9 mouse cellular contexts compared by ENCODE assay signal in the genomic region with DNA sequence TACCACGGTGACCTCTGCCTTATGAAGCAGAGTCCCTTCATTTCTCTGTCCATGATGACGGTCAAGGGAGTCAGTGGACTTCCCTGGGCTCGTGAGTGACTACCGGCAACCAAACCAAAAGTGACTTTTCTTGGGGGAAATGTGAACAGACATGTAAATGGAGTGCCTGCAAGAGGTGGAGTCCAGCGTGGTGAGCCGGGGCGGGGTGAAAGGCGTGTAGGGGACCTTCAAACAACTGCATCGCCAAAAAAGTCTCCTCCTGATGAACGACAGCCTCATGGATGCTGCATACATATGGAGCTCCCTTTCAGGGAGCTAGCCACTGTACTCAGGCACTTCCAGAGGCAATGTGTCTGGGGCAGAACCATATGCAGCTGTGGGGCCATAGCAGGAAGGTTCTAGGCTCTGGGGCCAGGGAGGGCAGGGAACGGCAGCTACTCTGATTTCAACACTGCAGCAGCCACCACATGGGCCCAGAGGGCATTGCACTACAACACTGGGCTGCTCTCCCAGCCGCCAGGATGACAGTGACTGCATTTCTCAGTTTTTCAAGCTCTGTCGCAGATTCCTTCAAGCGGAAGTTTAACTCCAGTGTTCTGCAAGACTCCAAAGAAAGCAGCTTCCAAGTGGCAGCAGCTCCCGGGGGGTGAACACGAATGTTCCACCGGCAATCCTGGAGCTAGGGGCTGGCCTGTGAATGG. TPM values are rescaled to one million over a fixed set of nuclear protein-coding genes. Genes with fewer than 3 reads are reported as not detected.
DNase-seq lines count a peak whose midpoint lies in the region; ATAC-seq and TF ChIP-seq lines count a peak whose summit lies in the region.
"Had no signal": no experiment of that assay in that cellular context is flagged by ENCODE, and none has a peak within 500 bp of the region (broad histone marks: within the 10 kb centered on the region; RNA-seq: fewer than 3 reads in every experiment).

No protein-coding gene starts in this region.

- H3K27ac ChIP-seq in gastrocnemius, adult 2 months, result peak overlapping the region; percentile 89
- no peak overlapping the region; the same call in 1 of the 2 replicates for H3K27ac ChIP-seq in midbrain, postnatal 0 days (ENCODE audit: low read depth, low read length)
- no peak overlapping the region for H3K27ac ChIP-seq in midbrain, embryonic 16.5 days (ENCODE audit: low read length)
- 0 out of 2 replicates have a peak overlapping the region, but pooled peaks have one; percentile 63 for H3K27ac ChIP-seq in hindbrain, postnatal 0 days
- H3K27ac ChIP-seq: midbrain, embryonic 12.5 days had no signal

- peaks cover 4% of the 10 kb centered on the region; the same call in 1 of the 2 replicates for H3K4me1 ChIP-seq in midbrain, postnatal 0 days (ENCODE audit: insufficient read depth, low read length)
- peaks cover 5% of the 10 kb centered on the region; the same call in 1 of the 2 replicates for H3K4me1 ChIP-seq in midbrain, embryonic 16.5 days (ENCODE audit: control insufficient read depth, insufficient read depth, low read length)
- H3K4me1 ChIP-seq in hindbrain, postnatal 0 days (ENCODE audit: insufficient read depth, low read length), result peaks cover 21% of the 10 kb centered on the region

- 0 out of 2 replicates have a peak, but pooled peaks have one; percentile 53 for ATAC-seq in midbrain, postnatal 0 days (ENCODE audit: low FRiP score)
- no peak for ATAC-seq in midbrain, embryonic 16.5 days
- ATAC-seq in hindbrain, postnatal 0 days, result peak; percentile 48; the same call in 1 of the 2 replicates

- no peak overlapping the region for H3K9ac ChIP-seq in midbrain, postnatal 0 days (replicated peaks; ENCODE audit: low read length, poor library complexity, severe bottlenecking)
- H3K9ac ChIP-seq in midbrain, embryonic 16.5 days (ENCODE audit: low read depth, low read length), result no peak overlapping the region
- H3K9ac ChIP-seq in hindbrain, postnatal 0 days (replicated peaks; ENCODE audit: low read length), result no peak overlapping the region
- H3K9ac ChIP-seq: midbrain, embryonic 12.5 days had no signal

- no peak overlapping the region for H3K4me3 ChIP-seq in gastrocnemius, adult 2 months
- H3K4me3 ChIP-seq in midbrain, postnatal 0 days (ENCODE audit: low read depth, low read length), result no peak overlapping the region
- H3K4me3 ChIP-seq in midbrain, embryonic 16.5 days (ENCODE audit: low read depth, low read length), result no peak overlapping the region
- H3K4me3 ChIP-seq in hindbrain, postnatal 0 days (ENCODE audit: low read length), result no peak overlapping the region
- H3K4me3 ChIP-seq: midbrain, embryonic 12.5 days had no signal

- TF ChIP-seq CTCF in gastrocnemius, adult 2 months (IDR thresholded peaks at IDR 0.05), result peak; percentile 24
- peak; percentile 28; the same call in 1 of the 2 replicates for TF ChIP-seq CTCF in midbrain, postnatal 0 days (IDR thresholded peaks at IDR 0.05)
- TF ChIP-seq CTCF in hindbrain, postnatal 0 days (IDR thresholded peaks at IDR 0.05; ENCODE audit: low read depth), result peak; percentile 56

- 71% methylated on average over 17 of the region's 17 CpGs for WGBS in midbrain, postnatal 0 days
- 70% methylated on average over 17 of the region's 17 CpGs for WGBS in midbrain, embryonic 16.5 days
- WGBS in hindbrain, postnatal 0 days, result 54% methylated on average over 17 of the region's 17 CpGs

- H3K36me3 ChIP-seq in midbrain, postnatal 0 days (ENCODE audit: insufficient read depth, low read length), result no peaks in the 10 kb centered on the region
- H3K36me3 ChIP-seq in midbrain, embryonic 16.5 days (ENCODE audit: control insufficient read depth, insufficient read depth, low read length), result no peaks in the 10 kb centered on the region
- H3K36me3 ChIP-seq in hindbrain, postnatal 0 days (ENCODE audit: insufficient read depth, low read length), result no peaks in the 10 kb centered on the region
- H3K36me3 ChIP-seq: midbrain, embryonic 12.5 days had no signal

- H3K9me3 ChIP-seq in midbrain, postnatal 0 days (ENCODE audit: low read length), result no peaks in the 10 kb centered on the region
- H3K9me3 ChIP-seq in midbrain, embryonic 16.5 days (replicated peaks; ENCODE audit: control insufficient read depth, low read length, poor library complexity, severe bottlenecking), result no peaks in the 10 kb centered on the region
- no peaks in the 10 kb centered on the region for H3K9me3 ChIP-seq in hindbrain, postnatal 0 days (ENCODE audit: low read length)
- H3K9me3 ChIP-seq: midbrain, embryonic 12.5 days had no signal

- DNase-seq in gastrocnemius, adult 2 months, result peak; percentile 48
- DNase-seq in gastrocnemius, postnatal 25 days, result no peak
- peak; percentile 60 for DNase-seq in midbrain, postnatal 0 days (ENCODE audit: low spot score)
- DNase-seq in hindbrain, postnatal 0 days (ENCODE audit: low spot score), result peak; percentile 63
- no peak for DNase-seq in thymus, postnatal 4 days
- DNase-seq in urinary bladder, postnatal 25 days (ENCODE audit: low spot score), result no peak
- DNase-seq in embryo, embryonic 11 days, result no peak

- intact Hi-C loops in gastrocnemius, adult 2 months (cut with DNase I), result no loop called here

- no peaks in the 10 kb centered on the region for H3K27me3 ChIP-seq in midbrain, postnatal 0 days (ENCODE audit: insufficient read depth, low read length)
- H3K27me3 ChIP-seq in midbrain, embryonic 16.5 days (ENCODE audit: control insufficient read depth, insufficient read depth, low read depth, low read length), result no peaks in the 10 kb centered on the region
- no peaks in the 10 kb centered on the region for H3K27me3 ChIP-seq in hindbrain, postnatal 0 days (ENCODE audit: insufficient read depth, low read length)

- no peak overlapping the region for H3K4me2 ChIP-seq in midbrain, postnatal 0 days (ENCODE audit: low read depth, low read length, poor library complexity, severe bottlenecking)
- no peak overlapping the region for H3K4me2 ChIP-seq in midbrain, embryonic 16.5 days (ENCODE audit: low read length)
- no peak overlapping the region for H3K4me2 ChIP-seq in hindbrain, postnatal 0 days (ENCODE audit: low read depth, low read length)
- H3K4me2 ChIP-seq: midbrain, embryonic 12.5 days had no signal

RNA-seq across cellular contexts. Expression of a gene that starts 36.9 kb away (rescaled TPM):
- 10 to 100 TPM; 22.5 to 46.8 TPM for total RNA-seq in gastrocnemius, adult 2 months (2021)
- 10 to 100 TPM; 40.0 to 47.5 TPM for total RNA-seq in gastrocnemius, postnatal 25 days (2021)
- total RNA-seq in midbrain, postnatal 0 days (2014; rRNA removed), result 48.7 and 50.6 TPM in 2 replicates
- 62.3 and 75.3 TPM in 2 replicates for polyA plus RNA-seq in midbrain, postnatal 0 days (2015; fragmentation: Nextera tagmentation; extraction: Ambion mirVana)
- polyA plus RNA-seq in midbrain, embryonic 16.5 days (2015; fragmentation: Nextera tagmentation; extraction: Ambion mirVana), result 31.8 and 55.0 TPM in 2 replicates
- 105 and 126 TPM in 2 replicates for total RNA-seq in hindbrain, postnatal 0 days (2014; rRNA removed)
- polyA plus RNA-seq in hindbrain, postnatal 0 days (2015; fragmentation: Nextera tagmentation; extraction: Ambion mirVana), result 148 and 158 TPM in 2 replicates

Comparison
In these comparisons a context has a peak if more than half of its experiments do, and no peak if none do; other contexts are left out.
1. DNase-seq: peak in gastrocnemius, adult 2 months (single experiment), midbrain, postnatal 0 days (single experiment) and hindbrain, postnatal 0 days (single experiment); none in gastrocnemius, postnatal 25 days (single experiment), thymus, postnatal 4 days (single experiment), urinary bladder, postnatal 25 days (single experiment) and embryo, embryonic 11 days (single experiment).
2. H3K27ac ChIP-seq: peak in gastrocnemius, adult 2 months (single experiment) and hindbrain, postnatal 0 days (single experiment); none in midbrain, postnatal 0 days (single experiment) and midbrain, embryonic 16.5 days (single experiment).
3. Peak in every context shown above with its lines, with median percentiles within 50 percentile points of each other: CTCF ChIP-seq.